Comparison of ENCODE assay signal across 9 mouse cellular contexts in genomic region chr19:7345235-7345755, GRCm38 (mm10). TPM values are rescaled to one million over a fixed set of nuclear protein-coding genes. Genes with fewer than 3 reads are reported as not detected.
A peak's percentile ranks its signal among the peaks of the same experiment; 100 is the strongest.
DNase-seq lines count a peak whose midpoint lies in the region; ATAC-seq and TF ChIP-seq lines count a peak whose summit lies in the region.
"Had no signal": no experiment of that assay in that cellular context is flagged by ENCODE, and none has a peak within 500 bp of the region (broad histone marks: within the 10 kb centered on the region; RNA-seq: fewer than 3 reads in every experiment).

No protein-coding gene starts in this region.

- peaks cover 9% of the 10 kb centered on the region for H3K4me1 ChIP-seq in heart, embryonic 10.5 days
- peaks cover 8% of the 10 kb centered on the region; the same call in 1 of the 2 replicates for H3K4me1 ChIP-seq in heart, embryonic 12.5 days (replicated peaks)
- H3K4me1 ChIP-seq in E14TG2a.4 (replicated peaks; ENCODE audit: low read depth, low read length): peaks cover 21% of the 10 kb centered on the region
- peaks cover 7% of the 10 kb centered on the region for H3K4me1 ChIP-seq in limb, embryonic 10.5 days

- no peaks in the 10 kb centered on the region for H3K27me3 ChIP-seq in heart, embryonic 10.5 days (ENCODE audit: insufficient read depth, poor library complexity, severe bottlenecking)
- H3K27me3 ChIP-seq in heart, embryonic 12.5 days (replicated peaks): no peaks in the 10 kb centered on the region
- H3K27me3 ChIP-seq in E14TG2a.4 (ENCODE audit: insufficient read depth, low read length): no peaks in the 10 kb centered on the region; the same call in 1 of the 2 replicates
- H3K27me3 ChIP-seq in limb, embryonic 10.5 days (ENCODE audit: low read depth, poor library complexity, severe bottlenecking): no peaks in the 10 kb centered on the region

- peak; percentile 75 for TF ChIP-seq CTCF in E14TG2a.4 (conservative IDR thresholded peaks at IDR 0.05; ENCODE audit: low read length)
- TF ChIP-seq CTCF in brain, embryonic 14.5 days (IDR thresholded peaks at IDR 0.05; ENCODE audit: borderline replicate concordance, extremely low read depth, insufficient read depth, insufficient read length): peak; percentile 88

- no peaks in the 10 kb centered on the region for H3K9me3 ChIP-seq in heart, embryonic 10.5 days
- no peaks in the 10 kb centered on the region for H3K9me3 ChIP-seq in heart, embryonic 12.5 days (replicated peaks)
- H3K9me3 ChIP-seq in E14TG2a.4 (ENCODE audit: low read length): no peaks in the 10 kb centered on the region
- no peaks in the 10 kb centered on the region for H3K9me3 ChIP-seq in limb, embryonic 10.5 days (replicated peaks)

- WGBS in heart, embryonic 10.5 days: 21% methylated on average over 4 of the region's 4 CpGs
- WGBS in heart, embryonic 12.5 days: 17% methylated on average over 4 of the region's 4 CpGs
- 23% methylated on average over 4 of the region's 4 CpGs for WGBS in limb, embryonic 10.5 days

- no peak overlapping the region for H3K9ac ChIP-seq in heart, embryonic 12.5 days

- TF ChIP-seq POLR2A in brain, embryonic 14.5 days (IDR thresholded peaks at IDR 0.05; ENCODE audit: borderline replicate concordance, extremely low read depth, insufficient read depth, insufficient read length, poor library complexity, severe bottlenecking): no peak

- 0 out of 2 replicates have a peak overlapping the region, but pooled peaks have one; percentile 16 for H3K27ac ChIP-seq in heart, embryonic 10.5 days
- H3K27ac ChIP-seq in heart, embryonic 12.5 days (ENCODE audit: poor library complexity, severe bottlenecking): no peak overlapping the region
- no peak overlapping the region for H3K27ac ChIP-seq in limb, embryonic 10.5 days

- DNase-seq in heart, embryonic 10.5 days (ENCODE audit: low spot score): peak; percentile 83
- DNase-seq in brain, embryonic 14.5 days (ENCODE audit: low read depth): peak; percentile 77
- DNase-seq in heart, postnatal 4 days: peak; percentile 64
- DNase-seq in limb, embryonic 10.5 days (ENCODE audit: low spot score): peak; percentile 79
- peak; percentile 58 for DNase-seq in retina, postnatal 7 days (ENCODE audit: low read depth, low spot score)

- no peaks in the 10 kb centered on the region for H3K36me3 ChIP-seq in heart, embryonic 10.5 days
- no peaks in the 10 kb centered on the region for H3K36me3 ChIP-seq in heart, embryonic 12.5 days
- no peaks in the 10 kb centered on the region for H3K36me3 ChIP-seq in E14TG2a.4 (ENCODE audit: insufficient read depth, low read length)
- H3K36me3 ChIP-seq in limb, embryonic 10.5 days: no peaks in the 10 kb centered on the region

- ATAC-seq in heart, embryonic 12.5 days (ENCODE audit: insufficient number of reproducible peaks, low FRiP score): no peak
- ATAC-seq in monocyte, adult 5-6 weeks (replicated peaks; ENCODE audit: insufficient number of reproducible peaks, low FRiP score, low TSS enrichment, poor library complexity, severe bottlenecking): no peak

- no peak overlapping the region for H3K4me3 ChIP-seq in heart, embryonic 10.5 days
- H3K4me3 ChIP-seq in heart, embryonic 12.5 days: no peak overlapping the region
- H3K4me3 ChIP-seq in E14TG2a.4 (replicated peaks; ENCODE audit: low read length): no peak overlapping the region
- H3K4me3 ChIP-seq in limb, embryonic 10.5 days: no peak overlapping the region
- H3K4me3 ChIP-seq: erythroblast, embryonic 14.5 days had no signal

- no peak overlapping the region for H3K4me2 ChIP-seq in heart, embryonic 12.5 days

RNA-seq across cellular contexts. Expression of gene Mark2, which starts 3.6 kb away (rescaled TPM):
- polyA plus RNA-seq in heart, embryonic 10.5 days (2016; fragmentation: Nextera tagmentation; extraction: Ambion mirVana): 37.4 and 50.6 TPM in 2 replicates
- 40.8 and 49.3 TPM in 2 replicates for polyA plus RNA-seq in heart, embryonic 12.5 days (2016; fragmentation: Nextera tagmentation; extraction: Ambion mirVana)
- polyA plus RNA-seq in brain, embryonic 14.5 days (2012; rRNA removed): 70.4 and 98.0 TPM in 2 replicates
- 10 to 100 TPM; 54.9 to 58.4 TPM for total RNA-seq in heart, postnatal 4 days (2021)
- 50.1 and 53.4 TPM in 2 replicates for polyA plus RNA-seq in limb, embryonic 10.5 days (2016; fragmentation: Nextera tagmentation; extraction: Ambion mirVana)
- total RNA-seq in monocyte, adult 5-6 weeks (2017): 24.9 to 78.8 TPM (median 41.5 TPM) in 3 replicates

RNA-seq across cellular contexts. Expression of gene Spindoc, which starts 37.5 kb away (rescaled TPM):
- polyA plus RNA-seq in heart, embryonic 10.5 days (2016; fragmentation: Nextera tagmentation; extraction: Ambion mirVana): 26.8 and 35.5 TPM in 2 replicates
- polyA plus RNA-seq in heart, embryonic 12.5 days (2016; fragmentation: Nextera tagmentation; extraction: Ambion mirVana): 23.5 and 26.4 TPM in 2 replicates
- 48.2 and 49.2 TPM in 2 replicates for polyA plus RNA-seq in brain, embryonic 14.5 days (2012; rRNA removed)
- total RNA-seq in heart, postnatal 4 days (2021): 10 to 100 TPM; 29.4 to 30.8 TPM
- 47.0 and 48.5 TPM in 2 replicates for polyA plus RNA-seq in limb, embryonic 10.5 days (2016; fragmentation: Nextera tagmentation; extraction: Ambion mirVana)
- 4.9 to 10.9 TPM (median 5.4 TPM) in 3 replicates for total RNA-seq in monocyte, adult 5-6 weeks (2017)
